Mouse (Mus musculus) adrenal gland, adult (tissue): ENCODE data around the gene Dcaf7.

ENCODE experiments used
- DNase-seq, 2 experiments: peaks; one replicate each; pipeline ENCODE4 v3.0.0; 2022 to 2023; ENCODE audit warnings: low spot score in 1 of 2; ENCODE audit not compliant: inconsistent age in 2 of 2

The Dcaf7 gene

GRCm38 (mm10) chr11:106102866-106103265 is 66.2 kb downstream of the Dcaf7 start:
- peak in 1 of 2 experiments; percentile 31 for DNase-seq

- DNase-seq, result no peak
These were observed 69.4 kb downstream of the Dcaf7 start for GRCm38 (mm10) chr11:106106047-106106587.
